In the genomic region with DNA sequence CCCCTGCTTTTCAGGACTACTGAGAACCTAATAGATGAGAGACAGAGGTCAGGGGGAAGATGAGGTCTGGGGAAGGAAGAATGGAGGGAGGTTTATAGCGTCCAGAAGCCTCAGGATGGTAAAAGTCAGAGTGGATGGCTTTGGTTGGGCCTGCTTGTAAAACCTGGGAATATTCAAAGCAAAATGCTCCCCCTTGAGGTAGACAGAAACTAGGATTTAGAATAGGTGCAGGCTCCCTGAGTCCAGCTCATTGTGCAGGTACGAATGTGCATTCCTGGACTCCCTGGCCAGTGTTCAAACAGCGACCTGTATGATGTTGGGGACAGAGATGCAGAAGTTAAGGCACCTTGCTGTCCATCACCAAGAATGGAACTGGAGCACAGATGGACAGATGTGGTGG, we compare ENCODE assay signal across 18 mouse cellular contexts. TPM values are rescaled to one million over a fixed set of nuclear protein-coding genes. Genes with fewer than 3 reads are reported as not detected.
"Had no signal": no experiment of that assay in that cellular context is flagged by ENCODE, and none has a peak within 500 bp of the region (broad histone marks: within the 10 kb centered on the region; RNA-seq: fewer than 3 reads in every experiment).

No protein-coding gene starts in this region.

- DNase-seq: kidney, adult 11 months; kidney, adult 9 months; kidney, postnatal 14 days; layer of hippocampus, postnatal 36 days; left cerebral cortex, postnatal 4 days; lung, adult 18-20 months; lung, postnatal 36 days; thymus, adult 2 months; thymus, postnatal 25 days had no signal

- H3K4me1 ChIP-seq: limb, embryonic 13.5 days had no signal

- H3K4me2 ChIP-seq: limb, embryonic 13.5 days; neural tube, embryonic 15.5 days had no signal

- H3K27me3 ChIP-seq: limb, embryonic 13.5 days; neural tube, embryonic 15.5 days had no signal

- H3K36me3 ChIP-seq: limb, embryonic 13.5 days; midbrain, embryonic 10.5 days; neural tube, embryonic 15.5 days had no signal

- ATAC-seq: lung, postnatal 0 days had no signal

- H3K4me3 ChIP-seq: limb, embryonic 13.5 days; midbrain, embryonic 10.5 days; myocyte; neural tube, embryonic 15.5 days had no signal

- H3K9ac ChIP-seq: limb, embryonic 13.5 days; liver, embryonic 14.5 days; neural tube, embryonic 15.5 days had no signal

- H3K27ac ChIP-seq: limb, embryonic 13.5 days; liver, embryonic 14.5 days; midbrain, embryonic 10.5 days; neural tube, embryonic 15.5 days; stomach, postnatal 0 days had no signal

- H3K9me3 ChIP-seq: limb, embryonic 13.5 days; midbrain, embryonic 10.5 days; neural tube, embryonic 15.5 days had no signal

RNA-seq across cellular contexts. Expression of gene Iqsec3, which starts 47.6 kb away (rescaled TPM):
- total RNA-seq: liver, adult 2 months; megakaryocyte, adult 5-6 weeks had no signal
- polyA plus RNA-seq: liver, adult 2 months; lung, postnatal 0 days had no signal
